Mouse (Mus musculus): Measurements from ENCODE around the gene Mdga1. TPM values are rescaled to one million over a fixed set of nuclear protein-coding genes. Genes with fewer than 3 reads are reported as not detected.

Mdga1 gene
- polyA plus RNA-seq, 1 experiment from 2014 or later = 14.3 TPM

GRCm38 (mm10) chr17:29844949-29845348, 124.9 kb downstream of the Mdga1 start:
- Histone ChIP-seq H3K27ac (ENCODE audit: low read length) (no peak overlapping the region), H3K4me2 (ENCODE audit: low read length) (no peak overlapping the region), H3K36me3 (ENCODE audit: control insufficient read depth, insufficient read depth, low read length) (no peaks in the 10 kb centered on the region; the same call in none of the 2 replicates), H3K4me3 (ENCODE audit: low read depth, low read length) (no peak overlapping the region), H3K4me1 (ENCODE audit: control insufficient read depth, insufficient read depth, low read length) (no peaks in the 10 kb centered on the region), H3K9me3 (replicated peaks; ENCODE audit: control insufficient read depth, low read length, poor library complexity, severe bottlenecking) (no peaks in the 10 kb centered on the region), H3K9ac (ENCODE audit: low read depth, low read length) (no peak overlapping the region), H3K27me3 (ENCODE audit: control insufficient read depth, insufficient read depth, low read depth, low read length) (no peaks in the 10 kb centered on the region)
- no peak for ATAC-seq
- 91% methylated on average over 6 of the region's 6 CpGs for WGBS

- no peak overlapping the region for H3K4me2 ChIP-seq (ENCODE audit: low read length)
- no peaks in the 10 kb centered on the region; the same call in 1 of the 2 replicates for H3K36me3 ChIP-seq (ENCODE audit: control insufficient read depth, insufficient read depth, low read length)
- 87% methylated on average over 7 of the region's 7 CpGs for WGBS
- H3K4me3 ChIP-seq (ENCODE audit: low read depth, low read length) = no peak overlapping the region
- no peak for ATAC-seq
- H3K9ac ChIP-seq (ENCODE audit: low read depth, low read length) = no peak overlapping the region
- peaks cover 3% of the 10 kb centered on the region; the same call in 1 of the 2 replicates for H3K4me1 ChIP-seq (ENCODE audit: control insufficient read depth, insufficient read depth, low read length)
- no peaks in the 10 kb centered on the region for H3K27me3 ChIP-seq (ENCODE audit: control insufficient read depth, insufficient read depth, low read depth, low read length)
- H3K27ac ChIP-seq (ENCODE audit: low read length) = no peak overlapping the region
- H3K9me3 ChIP-seq (replicated peaks; ENCODE audit: control insufficient read depth, low read length, poor library complexity, severe bottlenecking) = no peaks in the 10 kb centered on the region
Observed at GRCm38 (mm10) chr17:29843419-29844162, 126.3 kb downstream of the Mdga1 start.

GRCm38 (mm10) chr17:29841781-29842690, 127.9 kb downstream of the Mdga1 start:
- peak overlapping the region; percentile 56 for H3K4me2 ChIP-seq (ENCODE audit: low read length)
- H3K9ac ChIP-seq (ENCODE audit: low read depth, low read length) = peak overlapping the region; percentile 49; the same call in 1 of the 2 replicates
- no peak overlapping the region for H3K27ac ChIP-seq (ENCODE audit: low read length)
- WGBS = 7% methylated on average over 46 of the region's 46 CpGs
- H3K27me3 ChIP-seq (ENCODE audit: control insufficient read depth, insufficient read depth, low read depth, low read length) = no peaks in the 10 kb centered on the region
- H3K4me3 ChIP-seq (ENCODE audit: low read depth, low read length) = peak overlapping the region; percentile 23
- no peak for ATAC-seq
- H3K9me3 ChIP-seq (replicated peaks; ENCODE audit: control insufficient read depth, low read length, poor library complexity, severe bottlenecking) = no peaks in the 10 kb centered on the region
- H3K4me1 ChIP-seq (ENCODE audit: control insufficient read depth, insufficient read depth, low read length) = peaks cover 9% of the 10 kb centered on the region; the same call in 1 of the 2 replicates
- no peaks in the 10 kb centered on the region; the same call in 1 of the 2 replicates for H3K36me3 ChIP-seq (ENCODE audit: control insufficient read depth, insufficient read depth, low read length)

- no peak overlapping the region for H3K9ac ChIP-seq (ENCODE audit: low read depth, low read length)
- 19% methylated on average over 3 of the region's 3 CpGs for WGBS
Observed at GRCm38 (mm10) chr17:29838029-29838428, 131.9 kb downstream of the Mdga1 start.

GRCm38 (mm10) chr17:29837441-29837840, 132.4 kb downstream of the Mdga1 start:
- H3K9ac ChIP-seq (ENCODE audit: low read depth, low read length) = no peak overlapping the region
- no peaks in the 10 kb centered on the region for H3K27me3 ChIP-seq (ENCODE audit: control insufficient read depth, insufficient read depth, low read depth, low read length)
- no peak for ATAC-seq
- H3K4me2 ChIP-seq (ENCODE audit: low read length) = no peak overlapping the region
- peaks cover 9% of the 10 kb centered on the region; the same call in 1 of the 2 replicates for H3K4me1 ChIP-seq (ENCODE audit: control insufficient read depth, insufficient read depth, low read length)
- no peak overlapping the region for H3K27ac ChIP-seq (ENCODE audit: low read length)
- H3K36me3 ChIP-seq (ENCODE audit: control insufficient read depth, insufficient read depth, low read length) = no peaks in the 10 kb centered on the region; the same call in 1 of the 2 replicates
- H3K9me3 ChIP-seq (replicated peaks; ENCODE audit: control insufficient read depth, low read length, poor library complexity, severe bottlenecking) = no peaks in the 10 kb centered on the region
- no peak overlapping the region for H3K4me3 ChIP-seq (ENCODE audit: low read depth, low read length)
- 71% methylated on average over 8 of the region's 8 CpGs for WGBS

More at GRCm38 (mm10) chr17:29838029-29838428, 131.9 kb downstream of the Mdga1 start:
- Histone ChIP-seq H3K4me3 (ENCODE audit: low read depth, low read length) (no peak overlapping the region), H3K9me3 (replicated peaks; ENCODE audit: control insufficient read depth, low read length, poor library complexity, severe bottlenecking) (no peaks in the 10 kb centered on the region), H3K4me2 (ENCODE audit: low read length) (no peak overlapping the region), H3K36me3 (ENCODE audit: control insufficient read depth, insufficient read depth, low read length) (no peaks in the 10 kb centered on the region; the same call in 1 of the 2 replicates), H3K27me3 (ENCODE audit: control insufficient read depth, insufficient read depth, low read depth, low read length) (no peaks in the 10 kb centered on the region), H3K4me1 (ENCODE audit: control insufficient read depth, insufficient read depth, low read length) (peaks cover 9% of the 10 kb centered on the region; the same call in 1 of the 2 replicates), H3K27ac (ENCODE audit: low read length) (peak overlapping the region; percentile 17; the same call in 1 of the 2 replicates)
- ATAC-seq = peak; percentile 47; the same call in 1 of the 2 replicates

GRCm38 (mm10) chr17:29834768-29835167, 135.1 kb downstream of the Mdga1 start:
- Histone ChIP-seq H3K9me3 (replicated peaks; ENCODE audit: control insufficient read depth, low read length, poor library complexity, severe bottlenecking) (no peaks in the 10 kb centered on the region), H3K4me2 (ENCODE audit: low read length) (no peak overlapping the region), H3K4me3 (ENCODE audit: low read depth, low read length) (no peak overlapping the region), H3K27me3 (ENCODE audit: control insufficient read depth, insufficient read depth, low read depth, low read length) (no peaks in the 10 kb centered on the region), H3K9ac (ENCODE audit: low read depth, low read length) (no peak overlapping the region), H3K27ac (ENCODE audit: low read length) (no peak overlapping the region), H3K4me1 (ENCODE audit: control insufficient read depth, insufficient read depth, low read length) (peaks cover 9% of the 10 kb centered on the region; the same call in 1 of the 2 replicates), H3K36me3 (ENCODE audit: control insufficient read depth, insufficient read depth, low read length) (no peaks in the 10 kb centered on the region)
- WGBS = 52% methylated on average over 7 of the region's 7 CpGs
- ATAC-seq = no peak

GRCm38 (mm10) chr17:29834333-29834732, 135.6 kb downstream of the Mdga1 start:
- no peaks in the 10 kb centered on the region for H3K36me3 ChIP-seq (ENCODE audit: control insufficient read depth, insufficient read depth, low read length)
- no peaks in the 10 kb centered on the region for H3K9me3 ChIP-seq (replicated peaks; ENCODE audit: control insufficient read depth, low read length, poor library complexity, severe bottlenecking)
- 65% methylated on average over 9 of the region's 9 CpGs for WGBS
- no peak overlapping the region for H3K4me2 ChIP-seq (ENCODE audit: low read length)
- ATAC-seq = no peak
- H3K4me3 ChIP-seq (ENCODE audit: low read depth, low read length) = no peak overlapping the region
- H3K9ac ChIP-seq (ENCODE audit: low read depth, low read length) = no peak overlapping the region
- H3K4me1 ChIP-seq (ENCODE audit: control insufficient read depth, insufficient read depth, low read length) = peaks cover 9% of the 10 kb centered on the region; the same call in 1 of the 2 replicates
- H3K27me3 ChIP-seq (ENCODE audit: control insufficient read depth, insufficient read depth, low read depth, low read length) = no peaks in the 10 kb centered on the region
- H3K27ac ChIP-seq (ENCODE audit: low read length) = no peak overlapping the region

GRCm38 (mm10) chr17:29831696-29832095, 138.2 kb downstream of the Mdga1 start:
- Histone ChIP-seq H3K4me2 (ENCODE audit: low read length) (no peak overlapping the region), H3K27ac (ENCODE audit: low read length) (no peak overlapping the region), H3K27me3 (ENCODE audit: control insufficient read depth, insufficient read depth, low read depth, low read length) (no peaks in the 10 kb centered on the region), H3K4me1 (ENCODE audit: control insufficient read depth, insufficient read depth, low read length) (no peaks in the 10 kb centered on the region), H3K9me3 (replicated peaks; ENCODE audit: control insufficient read depth, low read length, poor library complexity, severe bottlenecking) (no peaks in the 10 kb centered on the region), H3K36me3 (ENCODE audit: control insufficient read depth, insufficient read depth, low read length) (no peaks in the 10 kb centered on the region), H3K4me3 (ENCODE audit: low read depth, low read length) (no peak overlapping the region), H3K9ac (ENCODE audit: low read depth, low read length) (no peak overlapping the region)
- ATAC-seq = no peak
- WGBS = 92% methylated on average over 11 of the region's 11 CpGs

All from midbrain, embryonic 16.5 days (tissue).